Mouse (Mus musculus): ENCODE measurements around the gene Cnot11. TPM values are rescaled to one million over a fixed set of nuclear protein-coding genes. Genes with fewer than 3 reads are reported as not detected.

The Cnot11 gene
- polyA plus RNA-seq, 1 experiment from 2014 or later, result 15.0 TPM

GRCm38 (mm10) chr1:39515303-39515991, 19.3 kb upstream of the Cnot11 start:
- Histone ChIP-seq H3K4me3 (no peak overlapping the region), H3K9me3 (no peaks in the 10 kb centered on the region), H3K27ac (no peak overlapping the region), H3K4me1 (no peaks in the 10 kb centered on the region), H3K9ac (no peak overlapping the region), H3K36me3 (replicated peaks) (no peaks in the 10 kb centered on the region), H3K4me2 (no peak overlapping the region), H3K27me3 (replicated peaks) (no peaks in the 10 kb centered on the region)
- 86% methylated on average over 10 of the region's 10 CpGs for WGBS
- ATAC-seq (replicated peaks), result no peak

- no peak for ATAC-seq (replicated peaks)
- Histone ChIP-seq H3K4me2 (no peak overlapping the region), H3K9ac (no peak overlapping the region), H3K36me3 (replicated peaks) (no peaks in the 10 kb centered on the region), H3K27ac (no peak overlapping the region), H3K9me3 (no peaks in the 10 kb centered on the region), H3K27me3 (replicated peaks) (no peaks in the 10 kb centered on the region), H3K4me3 (no peak overlapping the region), H3K4me1 (no peaks in the 10 kb centered on the region)
- WGBS, result 88% methylated on average over 7 of the region's 7 CpGs
These were observed 13.5 kb upstream of the Cnot11 start for GRCm38 (mm10) chr1:39521326-39521725.

GRCm38 (mm10) chr1:39522519-39522918, 12.3 kb upstream of the Cnot11 start:
- H3K4me2 ChIP-seq, result no peak overlapping the region
- no peak overlapping the region for H3K27ac ChIP-seq
- no peaks in the 10 kb centered on the region for H3K9me3 ChIP-seq
- WGBS, result 28% methylated on average over 5 of the region's 5 CpGs
- no peaks in the 10 kb centered on the region for H3K4me1 ChIP-seq
- H3K27me3 ChIP-seq (replicated peaks), result no peaks in the 10 kb centered on the region
- H3K36me3 ChIP-seq (replicated peaks), result no peaks in the 10 kb centered on the region
- no peak overlapping the region for H3K4me3 ChIP-seq
- peak; percentile 63 for ATAC-seq (replicated peaks)
- H3K9ac ChIP-seq, result no peak overlapping the region

- no peak for ATAC-seq (replicated peaks)
- Histone ChIP-seq H3K4me3 (no peak overlapping the region), H3K36me3 (replicated peaks) (no peaks in the 10 kb centered on the region), H3K4me1 (no peaks in the 10 kb centered on the region), H3K27me3 (replicated peaks) (no peaks in the 10 kb centered on the region), H3K9me3 (no peaks in the 10 kb centered on the region), H3K4me2 (no peak overlapping the region), H3K27ac (no peak overlapping the region), H3K9ac (no peak overlapping the region)
- WGBS, result 73% methylated on average over 7 of the region's 7 CpGs
These were observed 9.0 kb upstream of the Cnot11 start for GRCm38 (mm10) chr1:39525763-39526162.

GRCm38 (mm10) chr1:39526371-39527167, 8.2 kb upstream of the Cnot11 start:
- Histone ChIP-seq H3K9me3 (no peaks in the 10 kb centered on the region), H3K4me2 (no peak overlapping the region), H3K36me3 (replicated peaks) (no peaks in the 10 kb centered on the region), H3K9ac (no peak overlapping the region), H3K4me1 (no peaks in the 10 kb centered on the region), H3K27ac (no peak overlapping the region), H3K27me3 (replicated peaks) (no peaks in the 10 kb centered on the region), H3K4me3 (no peak overlapping the region)
- ATAC-seq (replicated peaks), result no peak
- WGBS, result 85% methylated on average over 9 of the region's 9 CpGs

- Histone ChIP-seq H3K4me2 (no peak overlapping the region), H3K27me3 (replicated peaks) (no peaks in the 10 kb centered on the region)
- no peak for ATAC-seq (replicated peaks)
These were observed 7.4 kb upstream of the Cnot11 start for GRCm38 (mm10) chr1:39527432-39527831.

GRCm38 (mm10) chr1:39528319-39528718, 6.5 kb upstream of the Cnot11 start:
- no peak for ATAC-seq (replicated peaks)
- no peaks in the 10 kb centered on the region for H3K36me3 ChIP-seq (replicated peaks)

More at GRCm38 (mm10) chr1:39527432-39527831, 7.4 kb upstream of the Cnot11 start:
- H3K4me1 ChIP-seq, result no peaks in the 10 kb centered on the region
- no peak overlapping the region for H3K27ac ChIP-seq
- no peaks in the 10 kb centered on the region for H3K36me3 ChIP-seq (replicated peaks)
- no peaks in the 10 kb centered on the region for H3K9me3 ChIP-seq
- no peak overlapping the region for H3K9ac ChIP-seq
- no peak overlapping the region for H3K4me3 ChIP-seq
- WGBS, result 13% methylated on average over 7 of the region's 7 CpGs

GRCm38 (mm10) chr1:39530258-39530943, 4.4 kb upstream of the Cnot11 start:
- WGBS, result 35% methylated on average over 13 of the region's 13 CpGs

More at GRCm38 (mm10) chr1:39528319-39528718, 6.5 kb upstream of the Cnot11 start:
- H3K27ac ChIP-seq, result no peak overlapping the region
- no peak overlapping the region for H3K4me2 ChIP-seq
- H3K27me3 ChIP-seq (replicated peaks), result no peaks in the 10 kb centered on the region
- H3K4me1 ChIP-seq, result no peaks in the 10 kb centered on the region
- WGBS, result 60% methylated on average over 6 of the region's 6 CpGs
- H3K4me3 ChIP-seq, result no peak overlapping the region
- no peaks in the 10 kb centered on the region for H3K9me3 ChIP-seq
- H3K9ac ChIP-seq, result no peak overlapping the region

GRCm38 (mm10) chr1:39531036-39531435, 3.8 kb upstream of the Cnot11 start:
- no peak for ATAC-seq (replicated peaks)
- Histone ChIP-seq H3K9ac (no peak overlapping the region), H3K9me3 (no peaks in the 10 kb centered on the region), H3K4me1 (peaks cover 9% of the 10 kb centered on the region), H3K27ac (no peak overlapping the region), H3K27me3 (replicated peaks) (no peaks in the 10 kb centered on the region), H3K4me3 (no peak overlapping the region), H3K36me3 (replicated peaks) (no peaks in the 10 kb centered on the region), H3K4me2 (no peak overlapping the region)
- 66% methylated on average over 4 of the region's 4 CpGs for whole genome bisulfite sequencing

More at GRCm38 (mm10) chr1:39530258-39530943, 4.4 kb upstream of the Cnot11 start:
- Histone ChIP-seq H3K4me3 (no peak overlapping the region), H3K36me3 (replicated peaks) (no peaks in the 10 kb centered on the region), H3K27me3 (replicated peaks) (no peaks in the 10 kb centered on the region), H3K27ac (no peak overlapping the region), H3K4me2 (no peak overlapping the region), H3K9me3 (no peaks in the 10 kb centered on the region), H3K9ac (no peak overlapping the region), H3K4me1 (peaks cover 9% of the 10 kb centered on the region)
- no peak for ATAC-seq (replicated peaks)

- 32% methylated on average over 3 of the region's 3 CpGs for WGBS
- H3K27ac ChIP-seq, result no peak overlapping the region
- H3K9ac ChIP-seq, result no peak overlapping the region
- no peak for ATAC-seq (replicated peaks)
- H3K36me3 ChIP-seq (replicated peaks), result peaks cover 10% of the 10 kb centered on the region
- H3K4me2 ChIP-seq, result no peak overlapping the region
- peaks cover 29% of the 10 kb centered on the region for H3K4me1 ChIP-seq
- no peaks in the 10 kb centered on the region for H3K27me3 ChIP-seq (replicated peaks)
- H3K4me3 ChIP-seq, result no peak overlapping the region
- no peaks in the 10 kb centered on the region for H3K9me3 ChIP-seq
These were observed 875 bp upstream of the Cnot11 start for GRCm38 (mm10) chr1:39533917-39534316.

- Histone ChIP-seq H3K36me3 (replicated peaks) (peaks cover 28% of the 10 kb centered on the region), H3K4me1 (peaks cover 29% of the 10 kb centered on the region), H3K4me2 (peak overlapping the region; percentile 92), H3K27me3 (replicated peaks) (no peaks in the 10 kb centered on the region), H3K4me3 (peak overlapping the region; percentile 81), H3K27ac (peak overlapping the region; percentile 91), H3K9ac (peak overlapping the region; percentile 90), H3K9me3 (0 out of 2 replicates have a peak, but pooled peaks cover 4% of the 10 kb centered on the region)
- under 1% methylated on average over 95 of the region's 100 CpGs for WGBS
- ATAC-seq (replicated peaks), result peak; percentile 93
These were observed 921 bp downstream of the Cnot11 start for GRCm38 (mm10) chr1:39535515-39536311.
